Mouse (Mus musculus): ENCODE data around the gene Gns. TPM values are rescaled to one million over a fixed set of nuclear protein-coding genes. Genes with fewer than 3 reads are reported as not detected.

The Gns gene
- total and polyA plus RNA-seq, 2 experiments from 2014 or later: 39.5 to 87.5 TPM

GRCm38 (mm10) chr10:121384710-121385109, 19.8 kb downstream of the Gns start:
- Histone ChIP-seq H3K9me3 (ENCODE audit: low read length) (no peaks in the 10 kb centered on the region), H3K27ac (no peak overlapping the region), H3K27me3 (ENCODE audit: insufficient read depth, low read length) (no peaks in the 10 kb centered on the region), H3K9ac (replicated peaks; ENCODE audit: low read length) (no peak overlapping the region), H3K4me3 (ENCODE audit: low read length) (no peak overlapping the region), H3K4me1 (ENCODE audit: insufficient read depth, low read length) (no peaks in the 10 kb centered on the region), H3K4me2 (ENCODE audit: low read depth, low read length) (no peak overlapping the region), H3K36me3 (ENCODE audit: insufficient read depth, low read length) (peaks cover 73% of the 10 kb centered on the region)
- no peak for TF ChIP-seq CTCF (IDR thresholded peaks at IDR 0.05; ENCODE audit: low read depth)
- DNase-seq (ENCODE audit: low spot score) (no peak), ATAC-seq (no peak)
- WGBS: 92% methylated on average over 13 of the region's 13 CpGs

- Histone ChIP-seq H3K27me3 (ENCODE audit: insufficient read depth, low read length) (no peaks in the 10 kb centered on the region), H3K27ac (no peak overlapping the region), H3K4me1 (ENCODE audit: insufficient read depth, low read length) (no peaks in the 10 kb centered on the region), H3K9me3 (ENCODE audit: low read length) (no peaks in the 10 kb centered on the region), H3K9ac (replicated peaks; ENCODE audit: low read length) (no peak overlapping the region), H3K36me3 (ENCODE audit: insufficient read depth, low read length) (peaks cover 75% of the 10 kb centered on the region), H3K4me2 (ENCODE audit: low read depth, low read length) (no peak overlapping the region), H3K4me3 (ENCODE audit: low read length) (no peak overlapping the region)
- TF ChIP-seq CTCF (IDR thresholded peaks at IDR 0.05; ENCODE audit: low read depth): no peak
- DNase-seq (ENCODE audit: low spot score) (no peak), ATAC-seq (no peak)
- WGBS: 95% methylated on average over 6 of the region's 6 CpGs
Measured at GRCm38 (mm10) chr10:121385695-121386094, 20.8 kb downstream of the Gns start.

GRCm38 (mm10) chr10:121386347-121386746, 21.5 kb downstream of the Gns start:
- Histone ChIP-seq H3K4me1 (ENCODE audit: insufficient read depth, low read length) (no peaks in the 10 kb centered on the region), H3K27me3 (ENCODE audit: insufficient read depth, low read length) (no peaks in the 10 kb centered on the region), H3K9ac (replicated peaks; ENCODE audit: low read length) (no peak overlapping the region), H3K4me2 (ENCODE audit: low read depth, low read length) (no peak overlapping the region), H3K27ac (no peak overlapping the region), H3K36me3 (ENCODE audit: insufficient read depth, low read length) (peaks cover 75% of the 10 kb centered on the region), H3K4me3 (ENCODE audit: low read length) (no peak overlapping the region), H3K9me3 (ENCODE audit: low read length) (no peaks in the 10 kb centered on the region)
- TF ChIP-seq CTCF (IDR thresholded peaks at IDR 0.05; ENCODE audit: low read depth): no peak
- 0 out of 2 replicates have a peak, but pooled peaks have one; percentile 27 for ATAC-seq
- DNase-seq (ENCODE audit: low spot score): peak; percentile 28
- WGBS: 62% methylated on average over 9 of the region's 9 CpGs

- ATAC-seq: no peak
- H3K36me3 ChIP-seq (ENCODE audit: insufficient read depth, low read length): peaks cover 78% of the 10 kb centered on the region
- H3K4me2 ChIP-seq (ENCODE audit: low read depth, low read length): no peak overlapping the region
- no peak for TF ChIP-seq CTCF (IDR thresholded peaks at IDR 0.05; ENCODE audit: low read depth)
- no peaks in the 10 kb centered on the region for H3K4me1 ChIP-seq (ENCODE audit: insufficient read depth, low read length)
- no peak overlapping the region for H3K27ac ChIP-seq
- H3K27me3 ChIP-seq (ENCODE audit: insufficient read depth, low read length): no peaks in the 10 kb centered on the region
- H3K9me3 ChIP-seq (ENCODE audit: low read length): no peaks in the 10 kb centered on the region
- 91% methylated on average over 10 of the region's 10 CpGs for WGBS
- DNase-seq (ENCODE audit: low spot score): no peak
- no peak overlapping the region for H3K4me3 ChIP-seq (ENCODE audit: low read length)
- H3K9ac ChIP-seq (replicated peaks; ENCODE audit: low read length): no peak overlapping the region
Measured at GRCm38 (mm10) chr10:121390602-121391001, 25.7 kb downstream of the Gns start.

GRCm38 (mm10) chr10:121391901-121392300, 27.0 kb downstream of the Gns start:
- no peaks in the 10 kb centered on the region for H3K27me3 ChIP-seq (ENCODE audit: insufficient read depth, low read length)
- H3K27ac ChIP-seq: no peak overlapping the region
- no peak overlapping the region for H3K9ac ChIP-seq (replicated peaks; ENCODE audit: low read length)
- peaks cover 86% of the 10 kb centered on the region for H3K36me3 ChIP-seq (ENCODE audit: insufficient read depth, low read length)
- H3K4me2 ChIP-seq (ENCODE audit: low read depth, low read length): no peak overlapping the region
- ATAC-seq: no peak
- H3K4me3 ChIP-seq (ENCODE audit: low read length): no peak overlapping the region
- no peak for TF ChIP-seq CTCF (IDR thresholded peaks at IDR 0.05; ENCODE audit: low read depth)
- no peaks in the 10 kb centered on the region for H3K4me1 ChIP-seq (ENCODE audit: insufficient read depth, low read length)
- whole genome bisulfite sequencing: 94% methylated on average over 8 of the region's 8 CpGs
- DNase-seq (ENCODE audit: low spot score): no peak
- H3K9me3 ChIP-seq (ENCODE audit: low read length): no peaks in the 10 kb centered on the region

- H3K36me3 ChIP-seq (ENCODE audit: insufficient read depth, low read length): peaks cover 63% of the 10 kb centered on the region
- no peak for DNase-seq (ENCODE audit: low spot score)
Measured at GRCm38 (mm10) chr10:121394270-121394669, 29.4 kb downstream of the Gns start.

GRCm38 (mm10) chr10:121394789-121395325, 30.0 kb downstream of the Gns start:
- H3K4me2 ChIP-seq (ENCODE audit: low read depth, low read length): no peak overlapping the region
- no peak for TF ChIP-seq CTCF (IDR thresholded peaks at IDR 0.05; ENCODE audit: low read depth)
- ATAC-seq (no peak), DNase-seq (ENCODE audit: low spot score) (no peak)
- 90% methylated on average over 18 of the region's 18 CpGs for WGBS
- no peak overlapping the region for H3K9ac ChIP-seq (replicated peaks; ENCODE audit: low read length)
- H3K27me3 ChIP-seq (ENCODE audit: insufficient read depth, low read length): no peaks in the 10 kb centered on the region
- no peak overlapping the region for H3K27ac ChIP-seq
- H3K4me3 ChIP-seq (ENCODE audit: low read length): no peak overlapping the region
- H3K9me3 ChIP-seq (ENCODE audit: low read length): no peaks in the 10 kb centered on the region
- H3K4me1 ChIP-seq (ENCODE audit: insufficient read depth, low read length): no peaks in the 10 kb centered on the region
- peaks cover 57% of the 10 kb centered on the region for H3K36me3 ChIP-seq (ENCODE audit: insufficient read depth, low read length)

More at GRCm38 (mm10) chr10:121394270-121394669, 29.4 kb downstream of the Gns start:
- H3K27me3 ChIP-seq (ENCODE audit: insufficient read depth, low read length): no peaks in the 10 kb centered on the region
- no peaks in the 10 kb centered on the region for H3K9me3 ChIP-seq (ENCODE audit: low read length)
- H3K4me1 ChIP-seq (ENCODE audit: insufficient read depth, low read length): no peaks in the 10 kb centered on the region
- no peak for ATAC-seq
- no peak overlapping the region for H3K27ac ChIP-seq
- H3K9ac ChIP-seq (replicated peaks; ENCODE audit: low read length): no peak overlapping the region
- WGBS: 62% methylated on average over 6 of the region's 6 CpGs
- H3K4me3 ChIP-seq (ENCODE audit: low read length): no peak overlapping the region
- no peak for TF ChIP-seq CTCF (IDR thresholded peaks at IDR 0.05; ENCODE audit: low read depth)
- no peak overlapping the region for H3K4me2 ChIP-seq (ENCODE audit: low read depth, low read length)

Data from hindbrain, postnatal 0 days (tissue).